Mouse (Mus musculus) forebrain, postnatal 0 days (tissue): ENCODE data around the gene Nfkb1. TPM values are rescaled to one million over a fixed set of nuclear protein-coding genes. Genes with fewer than 3 reads are reported as not detected.
A peak's percentile ranks its signal among the peaks of the same experiment; 100 is the strongest.

ENCODE experiments used
- ATAC-seq: fragments of 200-750 bp; cut with Nextera tagmentation; 2 replicates; pipeline ENCODE4 v1.8.0; 2017; ENCODE audit warnings: mild to moderate bottlenecking, moderate library complexity
- DNase-seq: peaks from one replicate; pipeline ENCODE4 v3.0.0-alpha.2; 2015
- H3K27ac ChIP-seq: fragments of 300-500 bp; sonication (generic); 2 replicates; pipeline ENCODE4 v1.5.1; 2014; ENCODE audit warnings: low read depth, mild to moderate bottlenecking, antibody characterized with exemption, low read length, moderate library complexity, mixed read lengths
- H3K27me3 ChIP-seq: fragments of 300-500 bp; sonication (generic); 2 replicates; pipeline ENCODE4 v1.6.1; 2014; ENCODE audit warnings: mild to moderate bottlenecking, low read length, mixed read lengths; ENCODE audit not compliant: insufficient read depth
- H3K36me3 ChIP-seq: fragments of 300-500 bp; sonication (generic); 2 replicates; pipeline ENCODE4 v1.6.1; 2014; ENCODE audit warnings: mild to moderate bottlenecking, moderate library complexity; ENCODE audit not compliant: insufficient read depth
- H3K4me1 ChIP-seq: fragments of 300-500 bp; sonication (generic); 2 replicates; pipeline ENCODE4 v1.6.1; 2014; ENCODE audit warnings: antibody characterized with exemption; ENCODE audit not compliant: insufficient read depth
- H3K4me2 ChIP-seq: fragments of 300-500 bp; sonication (generic); 2 replicates; pipeline ENCODE4 v1.6.1; 2014; ENCODE audit warnings: low read depth, mild to moderate bottlenecking, moderate library complexity
- H3K4me3 ChIP-seq: fragments of 300-500 bp; sonication (generic); 2 replicates; pipeline ENCODE4 v1.5.1; 2014; ENCODE audit warnings: low read depth, low read length, mixed read lengths
- H3K9ac ChIP-seq: fragments of 300-500 bp; sonication (generic); 2 replicates; pipeline ENCODE4 v1.6.1; 2014; ENCODE audit warnings: mild to moderate bottlenecking
- H3K9me3 ChIP-seq: fragments of 300-500 bp; sonication (generic); 2 replicates; pipeline ENCODE4 v1.6.1; 2016; ENCODE audit warnings: low read length
- CTCF ChIP-seq: sonication (generic); IDR thresholded peaks from 2 replicates; pipeline ENCODE4 v1.5.1; 2016; ENCODE audit warnings: antibody characterized with exemption, control low read depth, low read depth
- WGBS: fragments of 180-500 bp; shearing (Covaris S2); extraction: QIAGEN DNeasy Blood & Tissue Kit; methylation state at CpG from one replicate; pipeline ENCODE4 v1.1.7; 2014; 5-methylcytosine and 5-hydroxymethylcytosine counted together
- polyA plus RNA-seq: library from polyadenylated mRNA; unstranded; fragments of >200 nt; fragmentation: Nextera tagmentation; extraction: Ambion mirVana; gene quantifications from 2 replicates; pipeline ENCODE4 v1.2.1, GENCODE M21; 2015
- total RNA-seq: library from RNA; depleted of rRNA; stranded (reverse); fragments of >200 nt; gene quantifications from 2 replicates; pipeline ENCODE4 v1.2.3, GENCODE M21; 2014

Nfkb1 gene
- total and polyA plus RNA-seq, 2 experiments from 2014 or later: 4.4 to 22.5 TPM

DNA sequence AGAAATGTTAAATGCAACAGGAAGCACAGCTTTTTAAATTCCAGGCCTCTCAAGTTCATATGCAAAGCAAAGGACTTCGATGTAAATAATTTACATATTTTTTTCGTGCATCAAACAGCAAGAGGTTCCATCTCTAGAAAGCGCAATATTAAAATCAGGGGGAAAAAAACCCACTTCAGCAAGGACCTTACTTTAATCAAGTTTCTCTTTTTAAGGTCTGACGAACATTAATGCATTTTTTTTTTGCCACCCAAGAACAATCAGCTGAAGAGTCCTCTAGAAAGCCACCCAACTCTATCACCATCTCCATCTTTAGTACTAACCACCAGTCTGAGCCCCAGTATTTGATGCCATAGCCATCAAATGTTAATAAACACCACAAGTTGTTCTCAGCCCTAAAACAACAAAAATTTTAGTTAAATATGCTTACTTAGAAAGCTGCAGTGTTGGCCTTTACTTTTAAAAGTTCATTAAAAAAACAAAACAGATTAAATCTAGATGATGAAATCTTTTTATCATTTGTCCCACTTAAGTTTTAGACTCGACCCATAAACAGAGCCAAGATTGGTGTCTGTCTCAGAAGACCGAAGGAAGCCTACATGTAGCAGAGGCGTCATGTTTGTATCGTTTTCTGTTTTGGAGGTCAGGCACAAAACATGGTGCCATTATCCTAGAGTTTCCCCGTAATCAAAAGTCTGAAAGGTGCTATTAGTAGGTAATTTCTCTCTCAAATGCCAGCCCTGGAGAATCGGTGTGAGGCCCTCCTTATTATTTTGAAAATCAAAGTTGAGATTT, 1.4 kb downstream of the Nfkb1 start:
- Histone ChIP-seq H3K36me3 (no peaks in the 10 kb centered on the region), H3K27me3 (no peaks in the 10 kb centered on the region), H3K4me1 (peaks cover 9% of the 10 kb centered on the region; the same call in 1 of the 2 replicates), H3K27ac (peak overlapping the region; percentile 89; the same call in 1 of the 2 replicates), H3K4me2 (peak overlapping the region; percentile 83), H3K9me3 (no peaks in the 10 kb centered on the region), H3K9ac (peak overlapping the region; percentile 95), H3K4me3 (peak overlapping the region; percentile 79)
- no peak for ATAC-seq
- no peak for DNase-seq
- TF ChIP-seq CTCF: no peak
- 40% methylated on average over 10 of the region's 10 CpGs for WGBS

DNA sequence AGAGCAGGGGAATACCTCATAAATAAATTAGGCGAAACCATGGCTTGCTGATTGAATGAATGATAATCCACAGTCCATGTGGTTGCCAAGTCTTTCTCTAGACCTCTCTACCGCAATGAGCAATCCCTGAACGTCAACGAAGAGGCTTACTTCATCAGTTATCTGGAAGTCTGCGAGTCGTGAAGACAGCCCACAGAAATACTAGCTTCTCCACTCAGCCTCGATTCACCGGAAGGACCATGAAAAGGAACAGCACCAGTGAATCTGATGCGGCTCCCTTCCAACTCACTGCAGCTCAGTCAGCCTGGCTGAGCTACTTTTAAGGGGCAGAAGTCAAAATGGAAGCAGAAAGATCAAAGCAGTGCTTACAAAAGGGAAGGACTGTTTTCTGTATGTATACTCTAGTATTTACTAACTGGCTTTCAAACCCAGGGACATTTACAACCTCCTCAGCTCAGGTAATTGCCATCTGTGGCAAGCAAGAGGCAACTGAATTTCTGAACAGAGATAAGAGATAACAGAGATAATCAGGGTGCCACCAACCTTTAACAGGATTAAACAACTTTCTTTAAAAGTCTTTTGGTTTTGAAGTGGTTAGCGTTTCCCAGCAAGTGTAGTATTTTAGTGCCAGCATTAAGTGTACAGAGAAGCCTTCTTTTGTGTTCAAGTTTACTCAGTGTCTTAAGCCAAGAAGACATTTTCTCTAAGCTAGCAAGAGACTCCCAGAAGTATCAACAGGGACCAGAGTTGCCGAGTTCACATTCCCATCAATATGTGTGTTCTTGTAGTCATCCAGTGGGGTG, 2.2 kb downstream of the Nfkb1 start:
- no peak overlapping the region for H3K4me3 ChIP-seq
- 75% methylated on average over 11 of the region's 11 CpGs for WGBS

DNA sequence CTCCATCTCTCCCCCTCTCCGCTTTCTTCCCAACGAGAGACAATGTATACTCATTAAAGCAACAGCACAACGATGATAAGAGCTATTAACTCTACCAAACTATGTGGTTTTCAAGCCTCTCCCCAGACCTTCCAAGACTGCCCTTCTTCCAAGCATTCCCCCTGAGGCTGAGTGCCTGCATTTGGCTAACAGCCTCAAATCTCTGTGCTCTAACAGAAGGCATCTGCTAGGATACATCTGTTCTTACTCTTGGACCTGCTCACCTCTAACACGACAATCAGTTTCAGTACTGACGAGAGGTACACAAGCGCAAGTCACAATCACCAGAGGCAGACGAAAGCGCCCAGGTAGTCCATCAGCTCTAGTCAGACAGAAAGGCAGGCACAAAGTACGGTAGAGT, 3.4 kb downstream of the Nfkb1 start:
- Histone ChIP-seq H3K36me3 (no peaks in the 10 kb centered on the region), H3K27me3 (no peaks in the 10 kb centered on the region), H3K9ac (no peak overlapping the region), H3K9me3 (no peaks in the 10 kb centered on the region), H3K4me2 (no peak overlapping the region), H3K4me1 (peaks cover 9% of the 10 kb centered on the region; the same call in 1 of the 2 replicates), H3K27ac (no peak overlapping the region), H3K4me3 (no peak overlapping the region)
- ATAC-seq (no peak), DNase-seq (no peak)
- 73% methylated on average over 9 of the region's 9 CpGs for WGBS
- no peak for TF ChIP-seq CTCF

More for the DNA sequence above, 2.2 kb downstream of the Nfkb1 start:
- H3K4me2 ChIP-seq: no peak overlapping the region
- DNase-seq (no peak), ATAC-seq (no peak)
- peaks cover 9% of the 10 kb centered on the region; the same call in 1 of the 2 replicates for H3K4me1 ChIP-seq
- no peak overlapping the region for H3K27ac ChIP-seq
- no peak for TF ChIP-seq CTCF
- H3K9ac ChIP-seq: no peak overlapping the region
- no peaks in the 10 kb centered on the region for H3K9me3 ChIP-seq
- no peaks in the 10 kb centered on the region for H3K36me3 ChIP-seq
- no peaks in the 10 kb centered on the region for H3K27me3 ChIP-seq

DNA sequence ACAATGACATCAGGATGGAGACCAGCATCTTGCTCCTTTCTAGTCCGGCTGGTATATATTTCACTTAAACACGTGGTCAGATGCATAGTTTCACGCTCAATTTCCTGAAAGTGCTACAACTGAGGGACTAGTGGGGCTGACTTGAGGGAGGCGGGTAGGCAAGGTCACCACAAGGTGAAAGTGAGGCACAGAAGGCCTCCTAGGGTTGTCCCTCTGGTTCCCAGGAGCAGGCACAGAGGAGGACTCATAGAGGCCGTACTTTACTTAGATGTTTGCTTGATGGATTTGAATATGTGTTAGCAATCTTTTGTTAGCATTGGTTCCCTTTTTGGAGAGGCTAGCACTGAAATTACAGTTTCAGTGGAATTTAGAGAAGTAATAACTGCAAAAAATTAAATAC, 4.9 kb downstream of the Nfkb1 start:
- TF ChIP-seq CTCF: no peak
- H3K27me3 ChIP-seq: no peaks in the 10 kb centered on the region
- H3K9me3 ChIP-seq: no peaks in the 10 kb centered on the region
- H3K4me2 ChIP-seq: no peak overlapping the region
- DNase-seq (no peak), ATAC-seq (no peak)
- H3K4me3 ChIP-seq: no peak overlapping the region
- H3K9ac ChIP-seq: no peak overlapping the region
- WGBS: 84% methylated on average over 5 of the region's 5 CpGs
- H3K27ac ChIP-seq: no peak overlapping the region
- peaks cover 3% of the 10 kb centered on the region; the same call in 1 of the 2 replicates for H3K4me1 ChIP-seq
- no peaks in the 10 kb centered on the region for H3K36me3 ChIP-seq

DNA sequence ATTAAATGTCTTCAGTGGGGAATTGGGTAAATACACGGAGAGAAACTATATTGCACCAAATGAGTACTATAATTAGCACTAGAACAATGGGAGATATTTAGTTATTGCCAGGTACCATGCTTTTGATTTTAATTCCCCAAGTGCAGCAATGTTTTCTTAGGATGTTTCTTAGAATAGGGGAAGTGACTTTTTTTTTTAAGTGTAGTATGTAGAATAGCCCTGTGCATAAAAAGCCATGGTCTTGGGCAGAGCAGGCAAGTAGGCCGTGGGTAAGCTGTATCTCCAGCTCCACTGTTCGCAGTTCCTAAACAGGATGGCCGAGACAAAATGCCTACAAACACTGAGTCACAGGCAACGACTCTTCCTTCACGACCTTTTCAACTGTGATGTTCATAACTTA, 8.1 kb downstream of the Nfkb1 start:
- no peaks in the 10 kb centered on the region for H3K4me1 ChIP-seq
- no peak overlapping the region for H3K27ac ChIP-seq
- ATAC-seq (no peak), DNase-seq (no peak)
- no peak overlapping the region for H3K9ac ChIP-seq
- no peaks in the 10 kb centered on the region for H3K36me3 ChIP-seq
- no peaks in the 10 kb centered on the region for H3K27me3 ChIP-seq
- no peak for TF ChIP-seq CTCF
- WGBS: 75% methylated on average over 6 of the region's 6 CpGs
- no peak overlapping the region for H3K4me2 ChIP-seq
- no peaks in the 10 kb centered on the region for H3K9me3 ChIP-seq
- no peak overlapping the region for H3K4me3 ChIP-seq

DNA sequence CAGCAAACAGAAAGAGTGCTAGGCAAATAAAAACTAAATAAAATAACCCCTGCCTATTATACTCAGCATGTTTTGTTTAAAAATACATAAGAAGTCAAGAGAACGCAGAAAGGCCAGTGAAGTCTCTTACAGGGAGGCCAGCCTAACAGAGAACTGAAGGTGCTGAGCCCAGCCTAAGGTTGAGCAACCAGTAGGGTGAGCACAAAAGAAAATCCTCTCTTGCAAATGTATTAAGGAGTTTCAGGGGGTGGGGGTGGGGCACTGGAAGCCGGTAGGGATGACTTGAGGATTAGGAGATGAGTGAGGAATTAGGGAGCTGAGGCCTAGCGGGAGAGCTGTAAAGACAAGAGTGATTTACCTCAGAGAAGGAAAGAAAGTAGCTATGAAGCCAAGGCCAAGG, 9.1 kb downstream of the Nfkb1 start:
- 30% methylated on average over 3 of the region's 3 CpGs for WGBS
- no peak for TF ChIP-seq CTCF
- Histone ChIP-seq H3K9ac (no peak overlapping the region), H3K4me1 (no peaks in the 10 kb centered on the region), H3K36me3 (no peaks in the 10 kb centered on the region), H3K27me3 (no peaks in the 10 kb centered on the region), H3K9me3 (no peaks in the 10 kb centered on the region), H3K4me3 (no peak overlapping the region), H3K27ac (no peak overlapping the region), H3K4me2 (no peak overlapping the region)
- DNase-seq: no peak
- no peak for ATAC-seq

DNA sequence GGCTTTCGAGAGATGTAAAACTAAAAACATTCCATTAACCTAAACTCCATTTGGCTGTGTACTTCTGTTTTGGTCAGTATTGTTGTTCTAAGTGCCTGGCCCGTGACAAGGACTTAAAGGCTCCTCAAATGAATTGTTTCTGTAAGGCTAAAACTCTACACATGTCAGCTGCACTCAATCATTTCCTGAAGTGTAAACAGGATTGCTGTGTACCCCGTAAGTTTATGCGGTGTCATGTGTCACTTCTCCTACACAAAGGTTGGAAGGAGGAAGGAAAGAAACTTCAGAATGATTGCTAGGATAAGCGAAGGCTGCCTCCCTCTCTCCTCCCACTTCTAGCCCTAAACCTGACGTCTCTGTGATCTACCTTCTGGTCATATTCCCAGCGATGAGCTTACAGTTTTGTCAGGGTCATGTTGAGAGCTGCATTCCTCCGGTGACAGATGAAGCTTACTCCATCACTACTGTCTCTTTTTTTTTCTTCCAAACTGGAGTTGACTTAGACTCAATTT, 10.0 kb downstream of the Nfkb1 start:
- Histone ChIP-seq H3K27me3 (no peaks in the 10 kb centered on the region), H3K27ac (no peak overlapping the region), H3K9me3 (no peaks in the 10 kb centered on the region), H3K9ac (no peak overlapping the region), H3K4me3 (no peak overlapping the region), H3K36me3 (no peaks in the 10 kb centered on the region), H3K4me2 (no peak overlapping the region), H3K4me1 (no peaks in the 10 kb centered on the region)
- 64% methylated on average over 8 of the region's 8 CpGs for WGBS
- ATAC-seq (no peak), DNase-seq (no peak)
- no peak for TF ChIP-seq CTCF
